Mouse (Mus musculus) heart, adult 2 months (tissue): ENCODE measurements around the gene Ttc41.

Experiments used
- CTCF ChIP-seq: fragments of 200-600 bp; IDR thresholded peaks from 2 replicates; pipeline ENCODE4 v1.8.1; 2022; ENCODE audit warnings: antibody characterized with exemption, mild to moderate bottlenecking, moderate library complexity
- POLR2A ChIP-seq: fragments of 200-500 bp; IDR thresholded peaks from 2 replicates; pipeline ENCODE4 v1.6.1; 2011; ENCODE audit warnings: mild to moderate bottlenecking, low read depth, low read length, control low read depth; ENCODE audit not compliant: insufficient read depth

DNA sequence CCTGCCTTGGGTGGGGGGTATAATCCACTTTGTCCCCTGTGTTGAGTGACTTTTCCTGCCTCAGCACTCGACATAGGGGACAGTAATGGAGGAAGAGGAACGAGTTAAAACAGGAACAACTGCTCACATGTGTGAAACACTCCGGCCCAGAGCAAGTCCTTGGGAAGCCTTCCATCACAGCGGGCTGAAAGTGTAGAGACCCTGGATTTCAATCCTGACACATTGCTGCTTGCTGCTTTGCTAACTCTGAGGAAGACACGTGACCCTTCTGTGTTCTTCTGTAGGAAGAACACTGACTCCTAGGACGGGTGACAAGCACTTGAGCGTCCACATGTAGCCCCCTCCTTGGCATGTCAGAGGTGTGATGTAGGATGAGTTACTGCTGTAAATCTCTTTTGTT lies 109.5 kb downstream of the Ttc41 start:
- no peak for TF ChIP-seq POLR2A
- TF ChIP-seq CTCF, result no peak
